Mouse (Mus musculus): ENCODE data around the gene Dio2.

Dio2 gene

DNA sequence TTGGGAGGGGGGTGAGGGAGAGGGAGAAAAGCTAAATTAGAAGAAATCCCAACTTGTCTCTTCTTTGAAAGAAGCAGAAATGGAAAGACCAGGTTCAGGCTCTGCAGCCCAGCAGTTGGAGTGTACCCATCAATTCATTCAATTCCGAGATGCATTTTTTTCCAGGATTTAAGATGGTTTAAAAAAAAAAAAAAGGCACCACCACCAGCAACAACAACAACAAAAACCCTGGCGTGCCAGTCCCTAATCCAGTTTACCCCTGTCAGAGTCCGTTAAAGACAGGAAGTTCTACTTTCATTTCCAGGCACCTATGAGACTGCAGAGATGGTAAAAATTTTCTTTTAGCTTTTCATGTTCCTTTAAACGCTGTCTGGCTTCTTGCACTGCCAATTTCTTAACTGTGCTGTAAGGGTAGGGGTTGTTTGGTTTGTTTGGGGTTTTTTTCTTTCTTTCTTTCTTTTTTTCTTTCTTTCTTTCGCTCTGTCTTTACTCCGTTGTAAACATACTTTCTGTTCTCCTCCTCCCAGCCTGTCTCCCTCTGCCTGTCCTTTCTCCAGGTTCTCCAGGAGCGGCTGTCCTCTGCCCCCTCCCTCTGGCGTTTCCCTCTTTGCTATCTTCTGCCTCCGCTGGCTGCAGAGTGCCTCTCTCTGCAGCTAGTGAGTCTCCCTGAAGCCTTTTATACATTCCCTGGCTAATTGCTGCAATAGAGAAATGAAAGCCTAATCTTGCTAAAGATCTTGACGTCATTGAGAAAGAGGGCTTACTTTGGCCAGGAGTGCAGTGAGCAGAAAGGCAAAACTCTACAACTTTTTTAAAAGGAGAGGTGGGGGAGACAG is at the start of gene Dio2:
Gene Dio2, minus strand, starts transcription at position 51 of the 836 bp plus-strand sequence.
- peak; percentile 7 for DNase-seq (ENCODE audit: low read depth, low spot score)

DNA sequence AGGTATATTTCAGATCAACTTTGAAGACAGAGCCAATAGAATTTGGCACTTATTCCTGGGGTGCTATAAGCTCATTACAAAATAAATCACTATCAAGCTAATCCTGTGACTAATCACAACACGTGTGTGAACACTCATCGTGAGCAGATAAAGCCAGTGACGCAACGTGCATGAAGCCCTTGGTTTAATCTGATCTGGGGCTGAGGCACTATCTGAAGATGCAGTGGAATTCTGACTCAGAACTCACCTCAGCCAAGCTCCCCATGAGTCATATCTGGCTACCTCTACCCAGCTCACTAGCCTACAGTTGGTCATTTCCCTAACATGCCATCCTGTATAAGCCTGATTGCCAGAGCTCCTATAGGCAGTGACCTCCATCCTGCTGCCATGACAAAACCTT is 43.2 kb upstream of the Dio2 start:
- no peak for DNase-seq (ENCODE audit: low read depth, low spot score)

DNA sequence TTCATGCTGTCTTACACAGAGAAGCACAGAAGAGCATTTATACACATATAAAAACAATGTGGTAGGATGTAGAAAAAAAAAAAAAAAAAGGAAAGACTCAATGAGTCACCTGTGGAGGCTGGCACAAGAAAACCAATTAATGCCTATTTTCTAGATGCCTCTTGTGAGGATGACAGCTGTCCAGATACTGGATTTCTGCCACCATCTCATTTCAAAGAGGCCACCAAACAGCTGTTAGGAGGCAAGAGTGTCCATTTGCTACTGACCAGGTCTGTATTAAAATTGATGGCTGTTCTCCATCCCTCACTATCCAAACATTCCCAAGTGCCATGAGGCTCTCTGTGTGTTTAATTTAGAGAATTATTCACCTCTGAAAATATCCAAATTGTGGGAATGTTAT is 6.5 kb upstream of the Dio2 start:
- DNase-seq (ENCODE audit: low read depth, low spot score): no peak

DNA sequence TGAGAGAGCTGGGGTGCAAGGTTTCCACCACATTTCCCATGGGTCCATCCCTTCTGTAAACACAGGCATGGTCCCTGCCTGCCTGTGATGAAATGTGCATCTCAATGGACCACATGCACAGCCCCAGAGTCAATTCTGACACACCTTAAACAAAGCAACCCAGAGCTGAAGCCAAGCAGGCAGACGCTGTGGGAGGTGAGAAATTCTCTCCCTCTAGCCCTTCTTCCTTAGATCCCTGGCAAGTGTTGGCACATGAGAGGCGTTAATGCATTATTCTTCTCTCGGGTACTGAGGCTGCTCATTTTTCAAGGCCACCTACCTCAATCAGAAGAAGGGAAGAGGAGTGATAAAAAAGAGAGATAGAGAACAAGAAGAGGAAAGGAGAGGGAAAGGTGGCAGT is 5.4 kb upstream of the Dio2 start:
- DNase-seq (ENCODE audit: low read depth, low spot score): no peak

DNA sequence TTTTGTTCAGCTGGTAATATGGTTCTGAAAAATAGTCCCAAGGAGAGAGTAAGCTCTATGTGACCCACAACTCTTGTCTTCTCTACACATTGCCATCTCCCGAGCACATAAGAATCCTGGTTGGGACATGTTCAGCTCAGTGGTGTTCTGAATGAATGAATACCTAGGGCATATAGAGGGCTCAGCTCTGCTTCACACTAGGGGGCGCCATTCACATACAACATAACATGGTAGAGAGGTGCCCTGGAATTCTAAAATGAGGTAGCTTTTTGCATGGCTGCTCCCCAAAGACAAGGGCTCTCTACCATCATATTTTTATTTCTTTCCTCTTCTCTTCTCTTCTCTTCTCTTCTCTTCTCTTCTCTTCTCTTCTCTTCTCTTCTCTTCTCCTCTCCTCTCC is 2.2 kb upstream of the Dio2 start:
- DNase-seq (ENCODE audit: low read depth, low spot score): peak; percentile 49

GRCm38 (mm10) chr12:90737932-90738331 is 306 bp downstream of the Dio2 start:
- peak; percentile 32 for DNase-seq (ENCODE audit: low read depth, low spot score)

DNA sequence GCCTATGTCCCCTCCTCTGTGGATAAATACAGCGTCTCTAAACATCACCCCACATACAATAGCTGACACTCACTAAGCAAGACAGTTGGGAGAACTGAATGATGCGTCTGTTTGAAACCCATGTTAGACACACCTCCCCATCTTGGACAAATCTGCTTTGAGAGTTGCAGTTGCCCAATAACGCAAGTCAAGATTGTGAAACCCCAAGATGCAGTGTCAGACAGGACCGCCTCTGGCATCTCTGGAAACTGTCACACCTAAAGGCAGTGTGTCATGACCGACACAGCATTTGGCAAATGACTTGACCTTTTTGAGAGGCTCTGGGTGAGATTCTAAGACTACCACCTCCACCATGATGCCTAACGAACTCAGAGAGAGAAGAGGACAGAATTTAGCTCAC is 2.8 kb downstream of the Dio2 start:
- no peak for DNase-seq (ENCODE audit: low read depth, low spot score)

DNA sequence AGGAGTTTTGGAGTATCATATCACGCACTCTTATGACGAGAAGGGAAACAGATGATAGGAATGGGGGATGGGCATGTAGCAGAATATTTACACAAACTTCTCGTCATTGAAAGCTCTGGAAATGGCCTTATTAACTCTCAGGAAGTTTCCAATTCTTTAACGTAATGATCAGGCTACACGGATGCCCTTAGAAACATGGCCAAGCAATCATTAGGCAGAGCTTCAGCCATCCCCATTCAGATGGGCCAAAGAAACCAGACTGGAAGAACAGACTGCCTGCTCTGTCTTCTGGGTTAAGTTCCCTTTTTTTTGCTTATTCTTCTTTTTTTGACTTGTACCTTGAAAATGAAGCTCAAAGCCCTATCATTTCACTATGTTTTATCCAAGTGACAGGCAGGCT is 3.7 kb downstream of the Dio2 start:
- DNase-seq (ENCODE audit: low read depth, low spot score): no peak

DNA sequence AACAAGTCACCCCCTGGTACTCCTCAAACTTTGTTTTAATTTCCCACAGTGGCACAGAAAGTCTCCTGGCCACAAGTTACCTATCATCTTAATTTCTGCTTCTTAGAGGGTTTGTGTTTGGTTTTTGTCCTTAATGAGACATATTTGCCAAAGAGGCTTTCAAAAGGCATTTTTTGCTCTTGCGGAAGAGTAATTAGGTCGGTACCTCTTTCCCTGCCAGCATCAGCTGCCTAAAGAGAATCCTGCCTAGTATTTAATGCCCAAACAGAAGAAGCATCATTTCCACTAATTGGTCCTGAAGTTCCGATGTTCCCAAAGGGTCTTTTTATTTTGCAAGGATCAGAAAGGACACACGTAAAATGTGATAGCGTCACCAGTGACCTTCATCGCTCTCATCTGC is 4.5 kb downstream of the Dio2 start:
- no peak for DNase-seq (ENCODE audit: low read depth, low spot score)

- DNase-seq (ENCODE audit: low read depth, low spot score): peak; percentile 18
These were observed 8.6 kb downstream of the Dio2 start for GRCm38 (mm10) chr12:90729648-90730047.

- no peak for DNase-seq (ENCODE audit: low read depth, low spot score)
These were observed 13.1 kb downstream of the Dio2 start for GRCm38 (mm10) chr12:90725107-90725506.

- peak; percentile 4 for DNase-seq (ENCODE audit: low read depth, low spot score)
These were observed 13.6 kb downstream of the Dio2 start for GRCm38 (mm10) chr12:90724644-90725043.

DNA sequence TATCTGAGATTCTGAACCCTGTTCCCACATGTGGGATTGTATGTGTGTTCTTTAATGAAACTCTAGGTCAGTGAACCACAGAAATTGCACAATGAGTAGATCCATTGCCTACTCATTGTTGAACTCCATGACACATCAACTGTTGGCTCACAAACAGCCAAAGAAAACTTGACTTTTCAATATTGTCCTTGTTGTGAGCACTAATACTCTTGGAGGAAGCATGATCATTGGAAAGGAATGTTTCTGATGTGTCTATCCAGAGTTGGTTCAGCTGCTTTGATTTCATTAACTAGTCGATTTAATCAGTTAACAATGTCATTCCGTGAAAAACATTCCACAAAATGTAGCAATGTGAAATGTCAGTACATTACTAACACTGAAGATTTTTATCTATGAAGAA is 44.1 kb downstream of the Dio2 start:
- no peak for DNase-seq (ENCODE audit: low read depth, low spot score)
